Mouse (Mus musculus) liver, adult (tissue): Measurements from ENCODE around the gene Sept11.
A peak's percentile ranks its signal among the peaks of the same experiment; 100 is the strongest.

Experiments used
- GATA4 ChIP-seq: IDR thresholded peaks from 2 replicates; pipeline ENCODE4 v1.6.1; 2014; ENCODE audit warnings: mild to moderate bottlenecking, low read length; ENCODE audit not compliant: insufficient replicate concordance

The Sept11 gene

GRCm38 (mm10) chr5:93168654-93169053, 75.4 kb downstream of the Sept11 start:
- TF ChIP-seq GATA4 = no peak

GRCm38 (mm10) chr5:93171420-93171819, 78.2 kb downstream of the Sept11 start:
- no peak for TF ChIP-seq GATA4

- no peak for TF ChIP-seq GATA4
These were observed 79.3 kb downstream of the Sept11 start for GRCm38 (mm10) chr5:93172536-93172935.

GRCm38 (mm10) chr5:93174675-93175074, 81.4 kb downstream of the Sept11 start:
- no peak for TF ChIP-seq GATA4

GRCm38 (mm10) chr5:93178616-93179015, 85.4 kb downstream of the Sept11 start:
- TF ChIP-seq GATA4 = no peak

GRCm38 (mm10) chr5:93180252-93180651, 87.0 kb downstream of the Sept11 start:
- no peak for TF ChIP-seq GATA4

GRCm38 (mm10) chr5:93183311-93183710, 90.1 kb downstream of the Sept11 start:
- TF ChIP-seq GATA4 = no peak

- no peak for TF ChIP-seq GATA4
These were observed 91.3 kb downstream of the Sept11 start for GRCm38 (mm10) chr5:93184548-93184947.

- no peak for TF ChIP-seq GATA4
These were observed 96.4 kb downstream of the Sept11 start for GRCm38 (mm10) chr5:93189607-93190006.

- no peak for TF ChIP-seq GATA4
These were observed 97.2 kb downstream of the Sept11 start for GRCm38 (mm10) chr5:93190428-93190827.

GRCm38 (mm10) chr5:93198232-93198631, 105.0 kb downstream of the Sept11 start:
- no peak for TF ChIP-seq GATA4

GRCm38 (mm10) chr5:93201181-93201580, 107.9 kb downstream of the Sept11 start:
- TF ChIP-seq GATA4 = no peak

- no peak for TF ChIP-seq GATA4
These were observed 112.3 kb downstream of the Sept11 start for GRCm38 (mm10) chr5:93205371-93206108.

- TF ChIP-seq GATA4 = peak; percentile 12; the same call in 1 of the 2 replicates
These were observed 113.1 kb downstream of the Sept11 start, which contains the start of the genes Ccni and 2010109A12Rik for GRCm38 (mm10) chr5:93206109-93207005. TSS of gene Ccni (minus strand) at chr5:93206495. TSS of gene 2010109A12Rik (plus strand) at chr5:93206518.

GRCm38 (mm10) chr5:93207006-93207348, 113.7 kb downstream of the Sept11 start:
- TF ChIP-seq GATA4 = no peak

GRCm38 (mm10) chr5:93207555-93207954, 114.3 kb downstream of the Sept11 start:
- no peak for TF ChIP-seq GATA4
